17 mouse cellular contexts compared by ENCODE assay signal in genomic region chr12:70025431-70025830, GRCm38 (mm10).
"Had no signal": no experiment of that assay in that cellular context is flagged by ENCODE, and none has a peak within 500 bp of the region (broad histone marks: within the 10 kb centered on the region; RNA-seq: fewer than 3 reads in every experiment).

No protein-coding gene starts in this region.

- H3K4me1 ChIP-seq: liver, embryonic 15.5 days; megakaryocyte, embryonic 14.5 days; midbrain, embryonic 13.5 days; midbrain, embryonic 15.5 days; neural tube, embryonic 12.5 days; stomach, embryonic 15.5 days had no signal

- H3K4me2 ChIP-seq: liver, embryonic 15.5 days; lung, embryonic 14.5 days; midbrain, embryonic 11.5 days; midbrain, embryonic 13.5 days; midbrain, embryonic 15.5 days; neural tube, embryonic 12.5 days; stomach, embryonic 15.5 days had no signal

- H3K9ac ChIP-seq: liver, embryonic 15.5 days; liver, postnatal 0 days; lung, embryonic 14.5 days; midbrain, embryonic 13.5 days; midbrain, embryonic 15.5 days; neural tube, embryonic 12.5 days; stomach, embryonic 15.5 days had no signal

- H3K9me3 ChIP-seq: liver, embryonic 15.5 days; megakaryocyte, embryonic 14.5 days; midbrain, embryonic 13.5 days; midbrain, embryonic 15.5 days; neural tube, embryonic 12.5 days; stomach, embryonic 15.5 days had no signal

- H3K27me3 ChIP-seq: liver, embryonic 15.5 days; megakaryocyte, embryonic 14.5 days; midbrain, embryonic 13.5 days; midbrain, embryonic 15.5 days; neural tube, embryonic 12.5 days; stomach, embryonic 15.5 days had no signal

- DNase-seq: liver, postnatal 0 days; lung, embryonic 14.5 days; lung, postnatal 14 days; lung, postnatal 36 days; right cerebral cortex, postnatal 25 days; thymus, adult 2 months; thymus, postnatal 25 days; thymus, postnatal 4 days had no signal

- H3K27ac ChIP-seq: liver, embryonic 15.5 days; macrophage; midbrain, embryonic 13.5 days; midbrain, embryonic 15.5 days; neural tube, embryonic 12.5 days; stomach, embryonic 15.5 days; stomach, postnatal 0 days had no signal

- ATAC-seq: liver, postnatal 0 days; midbrain, embryonic 13.5 days; midbrain, embryonic 15.5 days had no signal

- H3K4me3 ChIP-seq: liver, embryonic 15.5 days; megakaryocyte, embryonic 14.5 days; midbrain, embryonic 13.5 days; midbrain, embryonic 15.5 days; neural tube, embryonic 12.5 days; stomach, embryonic 15.5 days had no signal
